Mouse (Mus musculus): ENCODE measurements around the gene Adipoq.
"Not testable (repeated sequence)": the region's sequence is repeated elsewhere in the genome, so short reads cannot be mapped to it uniquely, and the experiment has no call there.

The Adipoq gene

GRCm38 (mm10) chr16:23165441-23165840, 19.1 kb downstream of the Adipoq start:
- no peak for DNase-seq (ENCODE audit: low spot score)

GRCm38 (mm10) chr16:23166646-23167045, 20.3 kb downstream of the Adipoq start:
- no peak for DNase-seq (ENCODE audit: low spot score)

GRCm38 (mm10) chr16:23167079-23167478, 20.7 kb downstream of the Adipoq start:
- DNase-seq (ENCODE audit: low spot score): no peak

GRCm38 (mm10) chr16:23170813-23171212, 24.5 kb downstream of the Adipoq start:
- DNase-seq (ENCODE audit: low spot score): no peak

- no peak for DNase-seq (ENCODE audit: low spot score)
Measured at GRCm38 (mm10) chr16:23173904-23174303, 27.6 kb downstream of the Adipoq start.

GRCm38 (mm10) chr16:23174855-23175254, 28.5 kb downstream of the Adipoq start:
- no peak for DNase-seq (ENCODE audit: low spot score)

GRCm38 (mm10) chr16:23175956-23176355, 29.6 kb downstream of the Adipoq start:
- no peak for DNase-seq (ENCODE audit: low spot score)

GRCm38 (mm10) chr16:23177856-23178255, 31.5 kb downstream of the Adipoq start:
- no peak for DNase-seq (ENCODE audit: low spot score)

GRCm38 (mm10) chr16:23178796-23179195, 32.5 kb downstream of the Adipoq start:
- no peak for DNase-seq (ENCODE audit: low spot score)

GRCm38 (mm10) chr16:23179436-23179835, 33.1 kb downstream of the Adipoq start:
- not testable (repeated sequence) for DNase-seq (ENCODE audit: low spot score)

GRCm38 (mm10) chr16:23181054-23181453, 34.7 kb downstream of the Adipoq start:
- DNase-seq (ENCODE audit: low spot score): no peak

GRCm38 (mm10) chr16:23181487-23181886, 35.2 kb downstream of the Adipoq start:
- DNase-seq (ENCODE audit: low spot score): no peak

- no peak for DNase-seq (ENCODE audit: low spot score)
Measured at GRCm38 (mm10) chr16:23181942-23182597, 35.7 kb downstream of the Adipoq start.

- no peak for DNase-seq (ENCODE audit: low spot score)
Measured at GRCm38 (mm10) chr16:23185824-23186223, 39.5 kb downstream of the Adipoq start.

GRCm38 (mm10) chr16:23186418-23186817, 40.1 kb downstream of the Adipoq start:
- no peak for DNase-seq (ENCODE audit: low spot score)

- DNase-seq (ENCODE audit: low spot score): no peak
Measured at GRCm38 (mm10) chr16:23187983-23188382, 41.6 kb downstream of the Adipoq start.

GRCm38 (mm10) chr16:23189612-23190011, 43.3 kb downstream of the Adipoq start:
- no peak for DNase-seq (ENCODE audit: low spot score)

GRCm38 (mm10) chr16:23191560-23192242, 45.4 kb downstream of the Adipoq start:
- no peak for DNase-seq (ENCODE audit: low spot score)

GRCm38 (mm10) chr16:23195618-23196017, 49.3 kb downstream of the Adipoq start:
- no peak for DNase-seq (ENCODE audit: low spot score)

GRCm38 (mm10) chr16:23196296-23196695, 50.0 kb downstream of the Adipoq start:
- no peak for DNase-seq (ENCODE audit: low spot score)

- no peak for DNase-seq (ENCODE audit: low spot score)
Measured at GRCm38 (mm10) chr16:23196791-23197190, 50.5 kb downstream of the Adipoq start.

- DNase-seq (ENCODE audit: low spot score): no peak
Measured at GRCm38 (mm10) chr16:23201498-23201897, 55.2 kb downstream of the Adipoq start.

Data from MN1 (cell line).